ENCODE assay signal across 9 mouse cellular contexts in the genomic region with DNA sequence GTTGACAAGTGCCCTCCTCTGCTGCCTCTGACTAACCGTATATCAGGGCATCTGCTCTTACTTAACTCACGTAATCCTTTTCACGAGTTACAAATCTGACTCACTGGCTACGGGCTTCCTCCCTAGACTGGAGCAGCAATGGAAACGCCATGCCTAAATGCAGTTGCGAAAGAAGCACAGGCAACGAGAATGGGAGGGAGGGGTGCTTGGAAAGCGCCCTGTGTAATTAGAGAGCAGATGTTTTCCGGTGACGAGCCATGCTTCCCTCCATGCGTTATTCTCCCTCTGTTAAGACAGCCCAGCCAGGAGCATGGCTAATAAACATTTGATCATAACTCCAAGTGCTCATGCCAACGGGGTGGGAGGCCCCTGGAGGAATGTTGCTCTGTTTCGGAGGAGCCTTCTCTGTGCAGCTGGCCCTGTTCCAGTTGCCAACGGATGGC. TPM values are rescaled to one million over a fixed set of nuclear protein-coding genes. Genes with fewer than 3 reads are reported as not detected.
DNase-seq lines count a peak whose midpoint lies in the region; ATAC-seq and TF ChIP-seq lines count a peak whose summit lies in the region.
"Had no signal": no experiment of that assay in that cellular context is flagged by ENCODE, and none has a peak within 500 bp of the region (broad histone marks: within the 10 kb centered on the region; RNA-seq: fewer than 3 reads in every experiment).

No protein-coding gene starts in this region.

- no peaks in the 10 kb centered on the region for H3K9me3 ChIP-seq in forebrain, postnatal 0 days (ENCODE audit: low read length)
- no peaks in the 10 kb centered on the region for H3K9me3 ChIP-seq in midbrain, postnatal 0 days (ENCODE audit: low read length)
- H3K9me3 ChIP-seq: liver, embryonic 15.5 days had no signal

- intact Hi-C loops in heart, postnatal 36 days (cut with DNase I): no loop called here
- intact Hi-C loops in left cerebral cortex, postnatal 25 days (cut with DNase I): no loop called here

- no peaks in the 10 kb centered on the region for H3K36me3 ChIP-seq in forebrain, postnatal 0 days (ENCODE audit: insufficient read depth)
- no peaks in the 10 kb centered on the region for H3K36me3 ChIP-seq in midbrain, postnatal 0 days (ENCODE audit: insufficient read depth, low read length)
- H3K36me3 ChIP-seq: liver, embryonic 15.5 days had no signal

- no peak overlapping the region for H3K4me3 ChIP-seq in lung, adult 2 months (replicated peaks; ENCODE audit: extremely low read depth, low read depth, low read length)
- H3K4me3 ChIP-seq in forebrain, postnatal 0 days (ENCODE audit: low read depth, low read length): peak overlapping the region; percentile 21
- H3K4me3 ChIP-seq in midbrain, postnatal 0 days (ENCODE audit: low read depth, low read length): peak overlapping the region; percentile 18; the same call in 1 of the 2 replicates
- H3K4me3 ChIP-seq: liver, embryonic 15.5 days had no signal

- no peaks in the 10 kb centered on the region for H3K27me3 ChIP-seq in forebrain, postnatal 0 days (ENCODE audit: insufficient read depth, low read length)
- no peaks in the 10 kb centered on the region for H3K27me3 ChIP-seq in midbrain, postnatal 0 days (ENCODE audit: insufficient read depth, low read length)
- H3K27me3 ChIP-seq: liver, embryonic 15.5 days had no signal

- H3K4me2 ChIP-seq in forebrain, postnatal 0 days (ENCODE audit: low read depth): peak overlapping the region; percentile 50
- peak overlapping the region; percentile 46 for H3K4me2 ChIP-seq in midbrain, postnatal 0 days (ENCODE audit: low read depth, low read length, poor library complexity, severe bottlenecking)
- H3K4me2 ChIP-seq: liver, embryonic 15.5 days had no signal

- TF ChIP-seq POLR2A in lung, adult 2 months (IDR thresholded peaks at IDR 0.05; ENCODE audit: borderline replicate concordance, extremely low read depth, low read depth, low read length): no peak

- DNase-seq in lung, adult 18-20 months: peak; percentile 69 to 72
- no peak for DNase-seq in lung, adult 2 months
- peak; percentile 70 for DNase-seq in forebrain, postnatal 0 days
- DNase-seq in heart, postnatal 36 days: peak; percentile 37 to 46
- peak; percentile 47 to 81 for DNase-seq in left cerebral cortex, postnatal 25 days (ENCODE audit: low spot score in 2 of 2)
- peak; percentile 61 for DNase-seq in midbrain, postnatal 0 days (ENCODE audit: low spot score)
- DNase-seq in thymus, postnatal 4 days: no peak
- no peak for DNase-seq in c-Kit-positive CD71-positive TER-119-positive erythroid progenitor cells, embryonic 14.5 days (ENCODE audit: low spot score)

- H3K27ac ChIP-seq in forebrain, postnatal 0 days (ENCODE audit: low read depth, low read length): 0 out of 2 replicates have a peak overlapping the region, but pooled peaks have one; percentile 6
- 0 out of 2 replicates have a peak overlapping the region, but pooled peaks have one; percentile 0 for H3K27ac ChIP-seq in midbrain, postnatal 0 days (ENCODE audit: low read depth, low read length)
- H3K27ac ChIP-seq: liver, embryonic 15.5 days had no signal

- TF ChIP-seq CTCF in lung, adult 2 months (IDR thresholded peaks at IDR 0.05; ENCODE audit: insufficient read depth, low read length): no peak
- no peak for TF ChIP-seq CTCF in forebrain, postnatal 0 days (IDR thresholded peaks at IDR 0.05; ENCODE audit: low read depth)
- no peak for TF ChIP-seq CTCF in midbrain, postnatal 0 days (IDR thresholded peaks at IDR 0.05)

- no peaks in the 10 kb centered on the region; the same call in 1 of the 2 replicates for H3K4me1 ChIP-seq in lung, adult 2 months (ENCODE audit: control insufficient read depth, insufficient read depth, low read length)
- peaks cover 11% of the 10 kb centered on the region for H3K4me1 ChIP-seq in forebrain, postnatal 0 days (ENCODE audit: insufficient read depth)
- H3K4me1 ChIP-seq in midbrain, postnatal 0 days (ENCODE audit: insufficient read depth, low read length): 0 out of 2 replicates have a peak, but pooled peaks cover 4% of the 10 kb centered on the region
- H3K4me1 ChIP-seq: liver, embryonic 15.5 days had no signal

- peak overlapping the region; percentile 33 for H3K9ac ChIP-seq in forebrain, postnatal 0 days
- H3K9ac ChIP-seq in midbrain, postnatal 0 days (replicated peaks; ENCODE audit: low read length, poor library complexity, severe bottlenecking): no peak overlapping the region
- H3K9ac ChIP-seq: liver, embryonic 15.5 days had no signal

- whole genome bisulfite sequencing in lung, adult 2 months: 32% methylated on average over 14 of the region's 14 CpGs
- 5% methylated on average over 14 of the region's 14 CpGs for WGBS in forebrain, postnatal 0 days
- WGBS in midbrain, postnatal 0 days: 6% methylated on average over 14 of the region's 14 CpGs

- peak; percentile 77 for ATAC-seq in forebrain, postnatal 0 days
- 0 out of 2 replicates have a peak, but pooled peaks have one; percentile 27 for ATAC-seq in midbrain, postnatal 0 days (ENCODE audit: low FRiP score)

RNA-seq across cellular contexts. Expression of a gene that starts 20.9 kb away (rescaled TPM):
- 20.8 and 44.8 TPM in 2 replicates for polyA plus RNA-seq in lung, adult 2 months (2012; rRNA removed)
- total RNA-seq in forebrain, postnatal 0 days (2014; rRNA removed): 31.5 and 36.8 TPM in 2 replicates
- 38.7 and 39.2 TPM in 2 replicates for polyA plus RNA-seq in forebrain, postnatal 0 days (2015; fragmentation: Nextera tagmentation; extraction: Ambion mirVana)
- total RNA-seq in heart, postnatal 36 days (2021): 1 to 10 TPM; 5.8 to 8.3 TPM
- total RNA-seq in left cerebral cortex, postnatal 25 days (2021): 10 to 100 TPM; 14.7 to 15.9 TPM
- 32.3 and 37.6 TPM in 2 replicates for total RNA-seq in midbrain, postnatal 0 days (2014; rRNA removed)
- polyA plus RNA-seq in midbrain, postnatal 0 days (2015; fragmentation: Nextera tagmentation; extraction: Ambion mirVana): 33.6 and 35.2 TPM in 2 replicates

Comparison
In these comparisons a context has a peak if more than half of its experiments do, and no peak if none do; other contexts are left out.
1. DNase-seq: peak in lung, adult 18-20 months (2 of 2), forebrain, postnatal 0 days (single experiment), heart, postnatal 36 days (2 of 2), left cerebral cortex, postnatal 25 days (2 of 2) and midbrain, postnatal 0 days (single experiment); none in lung, adult 2 months (single experiment), thymus, postnatal 4 days (single experiment) and c-Kit-positive CD71-positive TER-119-positive erythroid progenitor cells, embryonic 14.5 days (single experiment).